Mouse (Mus musculus) neural tube, embryonic 10.5 days (tissue): ENCODE measurements at regions not wholly inside any gene's neighbourhood (a gene's known extent, or its start where the extent isn't known, plus 50 kb on each side); places are given as distances from the start of the nearest gene placed in this dataset.
"Not testable (repeated sequence)": the region's sequence is repeated elsewhere in the genome, so short reads cannot be mapped to it uniquely, and the experiment has no call there.

Experiments used
- DNase-seq: peaks from one replicate; pipeline ENCODE4 v3.0.0-alpha.2; 2017; ENCODE audit warnings: low spot score; ENCODE audit errors: extremely low spot score

GRCm38 (mm10) chr1:184244296-184244695 lies 210.2 kb upstream of the 1700056E22Rik start:
- DNase-seq, result no peak

DNA sequence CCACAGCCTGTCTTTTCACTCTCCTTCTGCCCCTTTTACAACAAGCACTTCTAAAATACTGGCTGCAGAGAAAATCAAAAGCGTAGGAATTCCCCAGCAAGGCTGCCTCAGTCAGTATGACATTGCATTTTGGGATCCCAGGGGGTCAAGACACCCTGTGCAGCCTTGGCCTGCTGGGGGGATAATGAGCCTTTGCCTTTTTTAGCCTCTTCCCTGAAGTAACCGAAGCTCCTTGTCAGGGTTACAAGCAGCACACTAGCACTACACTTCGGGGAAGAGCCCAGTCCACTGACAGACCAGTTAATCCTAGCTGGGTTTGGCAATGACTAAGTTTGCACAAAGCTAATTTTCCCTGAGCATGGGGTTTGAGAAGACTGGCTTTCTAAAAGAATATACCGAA lies 207.7 kb upstream of the 1700056E22Rik start:
- no peak for DNase-seq

GRCm38 (mm10) chr1:184235131-184235983 lies 201.3 kb upstream of the 1700056E22Rik start:
- DNase-seq, result peak; percentile 85

GRCm38 (mm10) chr1:184234320-184234988 lies 200.4 kb upstream of the 1700056E22Rik start:
- no peak for DNase-seq

DNA sequence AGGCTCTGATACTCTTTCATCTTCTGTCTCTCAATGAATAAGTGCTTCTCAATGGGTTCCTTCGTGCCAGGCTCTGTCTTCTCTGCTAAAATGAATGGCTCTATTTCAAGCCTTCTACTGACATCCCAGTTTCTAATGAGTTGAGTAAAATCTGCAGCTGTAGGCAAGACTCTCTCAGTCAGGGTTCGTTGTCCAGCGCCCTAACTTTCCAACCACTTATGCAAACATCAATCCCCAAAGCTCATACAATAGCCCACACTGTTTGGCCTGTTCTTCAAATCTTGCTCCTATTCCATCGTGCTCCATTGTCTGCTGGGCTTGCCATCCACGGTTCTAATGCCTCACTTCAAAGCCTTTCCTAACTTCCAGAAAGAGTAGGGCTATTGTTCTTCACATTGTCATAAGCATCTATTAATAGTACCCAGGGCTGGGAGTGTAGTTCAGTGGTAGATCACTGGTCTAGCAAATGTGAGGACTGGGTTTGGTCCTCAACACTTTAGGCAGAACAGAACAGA lies 199.7 kb upstream of the 1700056E22Rik start:
- no peak for DNase-seq

- no peak for DNase-seq
Measured at GRCm38 (mm10) chr1:184222326-184222725, 188.2 kb upstream of the 1700056E22Rik start.

GRCm38 (mm10) chr1:184221792-184222191 lies 187.7 kb upstream of the 1700056E22Rik start:
- DNase-seq, result no peak

GRCm38 (mm10) chr1:184197272-184197671 lies 163.2 kb upstream of the 1700056E22Rik start:
- DNase-seq, result no peak

GRCm38 (mm10) chr1:184191325-184191724 lies 157.2 kb upstream of the 1700056E22Rik start:
- no peak for DNase-seq

GRCm38 (mm10) chr1:184187582-184187981 lies 153.5 kb upstream of the 1700056E22Rik start:
- no peak for DNase-seq

DNA sequence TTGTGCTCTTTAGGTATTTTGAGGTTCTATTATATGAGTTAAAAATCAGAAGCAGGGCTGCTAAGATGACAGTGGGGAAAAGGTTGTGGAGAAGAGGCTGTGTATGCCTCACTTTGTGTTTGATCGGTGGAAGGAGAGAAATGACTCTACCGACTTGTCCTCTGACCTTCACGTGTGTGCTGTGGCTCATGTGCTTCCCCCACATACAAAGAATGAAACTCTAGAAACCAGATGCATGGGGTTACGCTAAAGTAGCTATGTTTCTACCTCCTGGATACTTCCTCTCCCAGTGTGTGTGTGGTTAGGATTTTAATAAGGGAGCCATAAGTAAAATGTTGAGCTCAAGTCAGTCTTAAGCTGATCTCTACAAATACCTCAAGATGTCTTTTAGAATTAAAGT lies 148.1 kb upstream of the 1700056E22Rik start:
- DNase-seq, result no peak

GRCm38 (mm10) chr1:184174416-184174815 lies 140.3 kb upstream of the 1700056E22Rik start:
- DNase-seq, result not testable (repeated sequence)

GRCm38 (mm10) chr1:184173739-184174138 lies 139.6 kb upstream of the 1700056E22Rik start:
- no peak for DNase-seq

- DNase-seq, result no peak
Measured at GRCm38 (mm10) chr1:184172986-184173385, 138.9 kb upstream of the 1700056E22Rik start.

- DNase-seq, result no peak
Measured at GRCm38 (mm10) chr1:184171601-184172000, 137.5 kb upstream of the 1700056E22Rik start.

DNA sequence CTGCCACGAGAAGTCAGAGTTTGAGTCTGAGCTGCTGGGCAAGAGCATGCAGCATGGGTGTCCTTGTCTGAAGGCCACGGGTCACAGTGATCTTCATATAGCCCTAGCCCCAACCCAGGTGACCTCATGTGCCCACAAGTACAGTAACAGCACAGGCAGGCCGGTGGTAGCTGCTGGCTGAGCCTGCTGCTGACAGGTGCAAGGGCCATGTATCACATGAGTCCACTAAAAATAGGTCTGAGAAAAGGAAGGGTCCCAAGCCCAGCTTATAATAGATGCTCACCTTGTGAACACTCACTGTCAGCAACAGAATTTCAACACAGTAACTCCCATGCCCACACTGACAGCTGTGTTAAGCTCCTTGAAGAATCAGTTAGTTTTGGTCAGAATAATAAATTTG lies 136.8 kb upstream of the 1700056E22Rik start:
- DNase-seq, result no peak

DNA sequence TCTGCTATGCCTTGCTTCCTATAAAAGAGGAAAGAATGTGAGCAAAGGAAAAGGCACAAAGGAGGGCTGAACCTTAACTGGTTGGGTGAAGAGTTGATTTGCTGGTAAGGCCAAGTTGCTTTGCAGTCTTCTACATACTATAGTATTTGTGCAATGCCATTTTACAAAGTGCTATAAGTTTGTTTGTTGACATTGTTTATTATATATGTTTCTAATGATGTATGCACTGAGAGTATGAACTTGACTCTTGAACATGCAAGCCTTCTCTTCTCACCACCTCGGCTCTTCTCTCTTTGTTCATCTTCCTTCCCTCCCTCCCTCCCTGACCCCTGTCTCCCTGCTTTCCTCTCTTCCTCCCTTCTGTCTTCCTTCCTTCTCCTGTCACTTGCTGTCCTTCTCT lies 135.9 kb upstream of the 1700056E22Rik start:
- no peak for DNase-seq

DNA sequence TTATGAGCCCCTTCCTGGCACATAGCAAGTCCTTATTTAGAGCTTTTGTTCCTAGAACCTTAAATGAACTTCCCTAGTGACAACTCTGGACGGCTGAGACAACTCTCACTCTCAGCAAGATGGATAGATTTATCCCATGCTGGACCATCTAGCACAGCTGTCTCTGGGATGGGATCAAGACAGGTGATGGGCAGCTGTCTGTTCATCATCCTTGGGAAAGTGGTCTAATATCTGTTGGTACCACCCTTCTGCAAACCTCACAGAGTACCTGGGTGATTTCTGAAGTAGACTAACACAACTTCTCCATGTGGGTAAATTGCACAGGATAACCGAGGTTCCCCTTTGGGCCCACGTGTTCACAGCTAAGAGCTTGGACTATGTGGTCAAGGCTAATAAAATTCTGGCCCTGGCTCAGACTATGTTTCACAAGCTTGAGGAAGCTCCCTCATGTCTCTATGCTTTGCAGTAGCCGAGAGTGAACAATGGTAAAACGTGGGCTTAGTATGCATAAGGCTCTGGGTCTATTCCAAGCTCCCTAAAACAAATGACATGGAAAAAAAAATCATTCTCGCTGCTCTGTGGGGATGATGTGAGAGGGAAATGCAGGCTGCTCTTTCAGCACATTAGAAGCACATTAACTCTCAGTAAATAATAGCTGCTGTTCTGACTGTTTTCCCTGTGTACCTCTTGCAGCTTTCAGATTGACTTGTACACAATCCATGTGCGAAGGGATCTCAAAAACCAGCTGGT lies 135.1 kb upstream of the 1700056E22Rik start:
- no peak for DNase-seq

DNA sequence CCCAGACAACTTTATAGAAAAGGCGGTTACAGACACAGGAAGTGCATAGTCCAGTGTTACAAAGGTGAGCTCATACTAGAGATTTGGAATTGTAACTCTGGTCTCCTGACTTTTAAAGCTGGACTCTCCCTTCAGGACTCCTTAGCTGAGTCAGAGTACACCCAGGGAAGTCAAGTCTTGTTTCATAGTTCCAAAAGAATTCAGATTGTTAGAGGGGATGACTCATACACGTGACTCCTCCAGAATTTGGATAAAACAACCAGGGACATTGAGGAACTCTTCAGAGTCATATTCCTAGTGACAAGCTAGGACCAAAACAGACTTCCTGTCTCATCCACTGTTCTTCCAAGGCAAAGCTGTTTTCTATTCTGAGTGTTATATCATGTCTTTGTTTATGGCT lies 132.8 kb upstream of the 1700056E22Rik start:
- no peak for DNase-seq

- DNase-seq, result not testable (repeated sequence)
Measured at GRCm38 (mm10) chr1:184162526-184162925, 128.4 kb upstream of the 1700056E22Rik start.

DNA sequence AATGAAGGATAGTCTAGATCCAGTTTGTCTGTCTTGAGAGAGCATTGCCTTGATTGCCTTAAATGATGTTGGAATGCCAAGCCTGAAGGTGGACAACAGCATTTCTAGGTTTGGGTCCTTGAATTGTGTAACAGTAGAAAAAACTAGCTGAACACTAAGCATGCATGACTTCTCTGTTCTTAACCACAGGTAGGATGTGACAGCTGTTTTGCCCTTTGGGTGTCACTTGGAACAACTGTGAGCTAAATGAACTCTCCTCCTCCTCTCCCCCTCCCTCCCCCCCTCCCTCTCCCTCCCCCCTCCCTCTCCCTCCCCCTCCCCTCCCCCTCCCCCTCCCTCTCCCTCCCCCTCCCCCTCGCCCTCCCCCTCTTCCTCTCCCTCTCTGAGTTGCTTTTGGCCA lies 113.6 kb upstream of the 1700056E22Rik start:
- no peak for DNase-seq

DNA sequence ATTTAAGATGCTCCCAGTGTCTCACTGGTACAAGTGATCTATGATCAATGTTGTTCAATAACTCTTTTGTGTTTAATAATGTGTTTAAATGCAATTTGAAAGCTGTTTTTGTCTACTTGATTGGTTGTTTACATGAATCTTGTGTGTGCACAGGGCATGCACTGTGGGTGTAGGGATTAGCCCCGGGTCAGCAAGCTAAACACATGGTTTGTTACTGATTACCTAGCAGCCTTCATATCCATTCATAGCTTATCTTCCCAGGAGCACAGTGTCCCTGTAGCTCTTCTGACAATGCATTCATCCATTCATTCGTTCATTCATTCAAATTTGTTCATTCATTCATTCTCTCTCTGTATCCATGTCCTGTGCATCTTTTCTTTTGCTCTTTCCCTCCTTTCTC lies 108.9 kb upstream of the 1700056E22Rik start:
- DNase-seq, result no peak
